Mouse (Mus musculus) lung, postnatal 14 days (tissue): ENCODE measurements around the gene Triap1.
A peak's percentile ranks its signal among the peaks of the same experiment; 100 is the strongest.
"Not testable (repeated sequence)": the region's sequence is repeated elsewhere in the genome, so short reads cannot be mapped to it uniquely, and the experiment has no call there.

Experiments
- DNase-seq: peaks from one replicate; pipeline ENCODE4 v3.0.0; 2021

The Triap1 gene

DNA sequence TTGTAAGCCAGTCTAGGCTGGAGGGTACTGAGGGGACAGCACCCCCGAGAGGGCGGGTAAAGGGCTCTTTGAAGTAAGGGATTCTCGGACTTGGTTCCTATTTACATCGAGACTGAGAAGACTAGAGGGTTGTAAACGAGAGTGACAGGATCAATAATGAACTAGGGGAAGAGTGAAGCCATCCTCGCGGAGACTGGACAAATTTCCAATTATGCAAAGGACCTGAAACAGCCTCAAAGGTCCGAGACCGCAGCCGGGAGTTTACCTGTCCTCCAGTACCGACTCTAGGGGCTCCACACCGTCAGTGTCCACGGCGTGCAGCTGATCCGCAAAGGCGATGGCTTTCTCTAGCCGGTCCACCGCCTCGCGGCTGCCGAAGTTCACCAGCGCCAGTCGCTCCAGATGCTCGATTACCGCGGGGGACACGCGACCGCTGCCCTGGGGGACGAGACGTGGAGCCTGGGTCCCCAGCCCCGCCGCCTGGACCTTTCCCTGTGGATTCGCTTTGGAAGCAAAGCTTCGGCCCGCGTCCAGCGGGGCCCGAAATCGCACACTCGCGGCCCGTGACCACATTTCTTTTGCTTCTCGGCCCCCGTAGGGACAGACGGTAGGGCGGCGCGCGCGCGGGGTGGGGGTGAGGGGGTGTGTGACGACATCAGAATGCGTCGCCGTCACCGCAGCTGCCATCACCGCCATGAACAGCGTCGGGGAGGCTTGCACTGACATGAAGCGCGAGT is at the start of gene Triap1, which contains the start of gene Gatc:
Gene Triap1, plus strand, starts transcription at position 649 of the 737 bp plus-strand sequence.
Gene Gatc, minus strand, starts transcription at position 602 of the 737 bp plus-strand sequence.
- peak; percentile 91 for DNase-seq

DNA sequence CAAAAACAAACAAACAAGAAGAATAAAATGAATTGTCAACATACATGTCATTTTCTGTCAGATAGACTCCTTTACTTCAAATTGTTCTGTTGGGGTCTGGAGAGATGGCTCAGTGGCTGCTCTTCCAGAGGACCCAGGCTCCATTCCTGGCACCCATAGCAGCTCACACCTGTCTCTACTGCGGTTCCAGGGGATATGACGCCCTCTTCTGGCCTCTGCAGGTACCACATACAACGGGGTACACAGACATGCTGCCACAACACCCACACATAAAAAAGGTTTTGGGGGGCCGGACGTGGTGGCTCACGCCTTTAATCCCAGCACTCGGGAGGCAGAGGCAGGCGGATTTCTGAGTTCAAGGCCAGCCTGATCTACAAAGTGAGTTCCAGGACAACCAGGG is 46.9 kb upstream of the Triap1 start:
- DNase-seq = no peak

DNA sequence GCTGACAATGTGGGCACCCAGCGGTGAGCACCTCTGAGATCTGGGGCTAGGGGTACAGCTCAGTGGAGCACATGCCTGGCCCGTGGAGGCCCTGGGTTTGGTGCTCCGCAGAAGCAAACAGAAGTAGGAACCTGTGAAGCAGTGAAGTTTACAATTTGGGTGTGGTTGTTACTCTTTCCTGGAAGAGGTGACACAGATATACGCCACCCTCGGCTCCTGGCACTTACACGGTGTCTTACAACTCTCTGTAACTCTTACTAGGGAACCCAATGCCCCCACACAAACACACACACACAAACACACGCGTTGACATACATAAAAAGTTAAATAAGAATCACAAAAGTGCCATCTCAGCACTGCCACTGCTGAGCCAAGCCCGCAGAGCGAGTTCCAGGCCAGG is 44.7 kb upstream of the Triap1 start:
- no peak for DNase-seq

DNA sequence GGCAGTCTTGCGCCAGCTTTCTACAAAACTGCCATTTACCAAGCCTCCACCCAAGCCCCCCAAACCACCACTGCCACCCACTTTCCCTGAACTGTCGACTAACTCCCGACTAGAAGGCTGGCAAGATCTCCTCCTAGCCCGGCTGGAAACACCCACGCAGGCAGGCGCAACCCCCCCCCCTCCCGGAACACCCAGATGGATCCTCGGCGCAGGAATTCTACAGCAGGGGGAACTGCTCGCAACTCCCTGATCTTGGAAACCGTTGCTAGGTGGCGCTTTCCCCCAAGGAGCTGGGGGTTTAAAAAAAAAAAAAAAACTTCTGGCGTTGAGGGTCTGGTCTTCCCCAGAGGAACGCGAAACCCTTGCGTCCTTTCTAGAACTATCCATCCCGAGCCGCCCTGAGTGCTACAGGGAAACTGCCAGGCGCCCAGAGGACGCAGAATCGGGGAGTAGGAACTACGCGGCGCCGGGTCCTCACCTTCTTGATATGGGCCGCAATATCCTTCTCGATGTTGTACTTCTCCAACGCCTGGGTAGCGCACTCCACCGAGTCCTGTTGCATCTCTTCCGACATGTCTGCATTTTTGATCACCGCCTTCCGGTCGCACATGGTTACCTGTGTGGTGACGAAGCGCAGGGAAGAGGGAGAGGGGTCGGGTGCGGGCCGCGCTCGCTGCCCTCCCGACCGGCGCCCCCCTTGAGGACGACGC is 40.8 kb upstream of the Triap1 start:
- peak; percentile 67 for DNase-seq

DNA sequence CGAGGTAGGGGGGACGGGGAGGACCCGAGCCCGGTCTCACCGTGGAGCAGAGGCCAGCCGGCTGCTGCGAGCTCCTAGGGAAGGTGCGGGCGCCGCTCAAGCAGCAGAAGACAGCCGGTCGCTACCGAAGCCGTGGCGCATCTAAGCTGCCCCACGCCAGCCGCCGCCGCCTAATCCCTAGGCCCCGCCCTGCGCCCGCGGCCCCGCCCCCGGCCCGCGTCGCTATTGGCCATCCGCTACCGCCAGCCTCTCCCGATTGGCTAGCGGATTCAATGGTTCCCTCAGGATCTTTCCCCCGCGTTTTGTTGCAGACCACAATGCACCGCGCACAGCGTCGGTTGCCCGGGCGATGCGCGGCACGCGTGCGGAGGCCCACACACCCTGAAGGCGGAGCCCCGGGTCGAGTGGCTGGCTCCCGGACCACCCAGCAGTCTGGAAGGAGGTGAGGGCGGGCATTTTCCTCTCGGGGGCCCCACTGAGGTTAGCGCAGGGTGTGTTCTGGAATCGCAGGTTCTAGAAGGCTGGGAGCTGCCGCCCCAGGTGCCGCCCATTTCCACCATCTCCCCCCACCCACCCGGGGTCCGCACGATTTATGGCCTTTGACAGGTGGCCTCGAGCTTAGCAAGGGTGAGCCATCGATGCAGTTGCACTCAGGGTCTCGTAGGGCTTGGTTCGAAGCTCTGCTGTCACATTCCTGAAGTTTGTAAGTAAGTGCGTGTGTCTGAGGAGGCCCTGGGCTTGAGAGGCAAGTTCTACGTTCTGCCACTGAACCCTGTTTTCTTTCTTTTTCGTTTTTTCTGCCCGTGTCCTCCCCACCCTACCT is 40.0 kb upstream of the Triap1 start, which contains the start of gene Dynll1:
Gene Dynll1, minus strand, starts transcription at position 208 of the 823 bp plus-strand sequence.
- peak; percentile 100 for DNase-seq

DNA sequence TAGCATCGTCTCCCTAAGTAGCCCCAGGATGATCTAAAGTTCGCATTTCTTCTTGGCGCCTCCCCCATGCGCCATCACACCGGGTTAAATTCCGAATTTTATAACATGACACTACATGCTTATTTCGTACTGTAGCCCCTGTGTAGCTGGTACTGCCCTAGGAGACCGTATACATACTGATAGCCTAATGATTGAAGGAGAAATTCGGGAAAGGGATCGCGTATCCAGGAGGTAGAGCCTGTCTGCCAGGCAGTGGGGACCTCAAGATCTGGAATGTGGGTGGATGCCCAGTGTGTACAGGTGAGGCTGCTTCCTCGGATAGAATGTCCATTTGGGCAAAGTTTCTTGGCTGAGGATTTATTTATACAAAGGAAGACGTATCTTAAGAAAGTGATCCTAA is 39.4 kb upstream of the Triap1 start:
- no peak for DNase-seq

DNA sequence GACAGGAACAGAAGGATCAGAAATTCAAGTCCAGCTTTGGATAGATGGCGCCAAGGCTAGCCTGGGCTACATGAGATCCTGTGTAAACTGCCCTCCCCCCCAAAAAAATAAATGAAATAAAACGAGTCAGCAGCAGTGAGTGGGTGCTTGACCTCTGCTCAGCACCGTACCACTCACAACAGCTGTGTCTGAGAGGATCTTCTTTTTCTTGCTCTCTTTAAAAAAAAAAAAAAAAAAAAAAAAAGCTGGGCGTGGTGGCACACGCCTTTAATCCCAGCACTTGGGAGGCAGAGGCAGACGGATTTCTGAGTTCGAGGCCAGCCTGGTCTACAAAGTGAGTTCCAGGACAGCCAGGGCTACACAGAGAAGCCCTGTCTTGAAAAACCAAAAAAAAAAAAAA is 38.8 kb upstream of the Triap1 start:
- DNase-seq = not testable (repeated sequence)

DNA sequence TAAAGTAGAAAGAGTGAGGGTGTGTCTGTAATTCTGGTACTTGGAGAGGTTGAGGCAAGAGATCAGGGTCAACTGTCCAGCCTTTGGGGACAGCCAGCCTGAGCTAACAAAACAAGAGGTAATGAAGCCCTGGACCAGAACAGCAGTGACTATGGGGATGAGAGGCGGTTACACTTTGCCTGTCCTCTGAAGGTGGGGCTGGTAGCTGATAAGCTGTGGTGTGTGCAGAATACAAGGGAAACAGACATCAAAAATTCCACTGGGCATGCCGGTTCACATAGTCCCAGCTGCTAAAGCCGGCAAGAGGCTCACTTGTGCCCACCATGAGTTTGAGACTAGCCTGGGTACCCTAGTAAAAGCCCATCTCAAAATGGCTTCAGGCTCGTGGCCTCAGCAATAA is 28.7 kb upstream of the Triap1 start:
- DNase-seq = no peak

DNA sequence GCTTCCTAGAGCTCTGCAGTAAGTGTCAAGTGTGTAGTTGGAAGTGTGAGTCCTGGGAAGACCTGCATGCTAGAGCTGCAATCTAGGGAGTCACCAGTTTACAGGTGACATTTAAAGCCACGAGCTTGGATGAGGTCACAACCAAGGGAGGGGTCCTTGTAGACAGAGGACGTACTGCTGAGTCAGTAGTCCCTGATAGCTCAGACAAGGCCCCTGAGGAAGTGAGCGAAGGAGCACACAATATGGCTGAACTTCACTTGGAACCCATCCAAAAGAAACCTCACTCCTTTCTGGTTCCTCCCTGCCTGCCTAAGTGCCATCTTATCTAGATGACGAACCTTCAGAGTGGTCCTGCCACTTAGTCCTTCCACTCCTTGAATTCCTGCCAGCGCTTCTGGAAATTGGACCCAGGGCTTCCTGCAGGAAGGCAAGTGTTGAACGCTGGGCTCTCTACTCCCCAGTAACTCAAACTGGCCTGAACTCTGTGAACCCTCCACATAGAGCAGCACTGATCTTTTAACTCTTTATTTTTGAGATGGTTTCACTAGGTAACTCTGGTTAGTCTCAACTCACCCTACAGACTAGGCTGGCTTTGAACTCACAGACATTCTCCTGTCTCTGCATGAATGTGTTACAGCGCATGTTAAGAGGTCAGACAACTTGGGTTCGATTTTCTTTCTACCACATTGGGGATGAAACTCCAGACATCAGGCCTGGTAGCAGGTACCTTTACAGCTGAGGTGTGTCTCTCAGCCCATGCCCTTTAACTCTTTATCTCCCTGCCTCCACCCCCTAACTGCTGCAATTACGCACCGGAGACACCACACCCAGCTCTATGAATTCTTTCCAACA is 28.0 kb upstream of the Triap1 start:
- DNase-seq = no peak

DNA sequence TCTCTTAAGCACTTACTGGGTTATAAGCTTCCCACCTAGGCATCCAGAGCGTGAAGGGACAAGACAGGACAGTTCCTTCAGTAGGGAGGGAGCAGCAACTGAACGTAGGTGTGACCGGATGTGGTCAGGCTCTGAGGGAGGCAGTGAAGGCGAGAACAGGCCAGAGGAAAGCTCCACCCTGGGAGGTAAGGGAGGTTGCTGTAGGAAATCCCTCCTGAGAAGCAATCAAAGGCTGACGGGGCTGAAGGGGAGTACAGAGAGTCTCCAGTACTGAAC is 27.4 kb upstream of the Triap1 start:
- DNase-seq = no peak

DNA sequence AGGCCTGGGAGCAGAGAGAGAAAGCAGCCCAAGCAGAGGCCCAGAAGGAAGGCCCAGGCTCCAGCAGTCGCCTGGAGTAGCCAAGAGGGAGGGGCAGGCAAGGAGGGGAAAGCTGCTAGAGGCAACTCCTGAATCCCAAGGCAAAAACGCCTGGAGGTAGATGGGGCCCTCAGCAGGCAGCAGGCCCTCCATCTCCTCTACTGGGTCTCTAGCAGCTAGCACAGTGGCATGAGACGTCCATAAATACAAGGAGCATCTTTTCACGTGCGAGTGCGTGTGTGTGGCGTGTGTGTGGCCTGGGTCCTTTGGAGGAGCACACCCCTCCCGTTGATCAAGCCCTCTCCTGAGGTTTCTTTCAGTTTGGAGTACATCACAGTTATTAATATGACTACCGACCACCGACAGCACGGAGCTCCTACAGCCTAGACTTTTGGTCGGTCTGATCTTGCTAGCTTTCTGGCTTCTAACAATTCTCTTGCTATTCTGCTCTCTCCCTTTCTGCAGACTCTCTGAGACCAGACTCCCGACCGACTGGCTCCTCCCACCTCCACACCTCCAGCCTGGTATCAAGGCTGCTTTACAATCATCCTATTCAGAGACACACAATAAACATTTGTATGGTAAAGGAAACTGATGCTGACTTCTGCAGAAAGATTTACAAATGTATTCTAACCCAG is 23.9 kb upstream of the Triap1 start:
- no peak for DNase-seq

DNA sequence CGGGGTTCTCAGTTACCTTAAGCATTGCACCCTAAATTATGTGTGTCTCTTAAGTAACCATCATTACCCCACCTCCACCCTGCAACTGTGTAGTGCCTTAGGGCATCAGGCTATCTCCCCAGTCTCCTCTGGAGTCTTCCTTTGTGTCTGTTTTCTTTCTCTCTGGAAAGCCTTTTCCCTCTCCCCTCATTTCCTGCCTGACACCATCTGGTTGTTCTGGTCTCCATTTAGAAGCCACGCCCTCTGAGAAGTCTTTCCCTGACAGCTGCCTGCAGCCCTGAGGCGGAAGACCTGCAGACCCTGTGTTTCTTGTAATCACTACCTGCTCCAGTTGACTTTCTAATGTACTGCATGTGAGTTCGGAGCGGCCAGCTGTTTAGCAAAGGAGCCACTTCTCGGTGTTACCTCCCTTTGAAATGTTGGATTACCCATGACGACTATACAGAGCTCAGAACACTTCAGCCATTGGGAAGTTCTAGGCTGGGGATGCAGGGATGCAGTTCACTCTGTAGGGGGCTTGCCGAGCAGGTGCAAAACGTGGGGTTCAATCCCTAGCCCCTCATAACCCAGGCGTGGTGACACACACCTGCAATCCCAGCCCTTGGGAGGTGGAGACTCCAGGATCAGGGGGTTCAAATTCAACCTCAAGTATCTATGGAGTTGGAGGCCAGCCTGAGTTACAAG is 23.2 kb upstream of the Triap1 start:
- DNase-seq = no peak

DNA sequence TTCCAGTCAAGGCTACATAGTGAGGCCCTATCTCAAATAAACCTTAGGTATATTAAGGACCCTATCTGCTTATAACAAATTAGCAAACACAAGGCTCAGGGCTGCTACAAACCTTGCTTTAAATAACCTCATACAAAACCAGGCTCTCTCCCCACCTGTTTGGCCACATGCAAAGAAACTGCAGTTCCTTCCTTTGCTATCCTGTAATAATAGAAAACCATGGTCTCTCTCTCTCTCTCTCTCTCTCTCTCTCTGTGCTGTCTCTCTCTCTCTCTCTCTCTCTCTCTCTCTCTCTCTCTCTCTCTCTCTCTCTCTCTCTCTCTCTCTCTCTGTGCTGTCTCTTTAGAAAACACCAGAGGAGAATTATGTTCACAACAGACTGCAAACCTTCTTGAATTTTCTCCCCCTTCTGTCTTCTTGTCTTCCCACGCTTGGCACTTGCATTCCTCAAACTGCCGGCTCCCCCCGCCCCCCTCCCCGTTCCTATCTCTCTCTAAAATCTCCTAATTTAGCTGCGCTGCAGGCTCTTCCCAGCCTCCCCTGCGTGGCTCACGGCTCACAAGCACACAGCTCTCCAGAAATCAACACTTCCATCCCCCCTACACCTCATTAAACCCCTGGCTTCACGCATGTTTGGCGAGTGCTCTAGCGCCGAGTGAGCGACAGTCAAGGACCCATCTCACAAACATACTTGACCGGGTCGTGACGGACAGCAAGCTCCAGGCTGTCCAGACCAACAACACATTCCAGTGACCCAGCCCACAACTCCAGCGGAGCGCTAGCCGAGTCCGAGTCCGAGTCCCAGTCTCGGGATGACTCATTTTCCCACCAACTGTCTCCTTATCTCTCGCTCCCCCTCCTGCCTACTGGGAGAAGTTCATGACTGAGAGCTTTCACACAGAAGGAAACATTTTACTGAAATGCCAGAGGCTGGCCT is 21.8 kb upstream of the Triap1 start:
- DNase-seq = peak; percentile 78

DNA sequence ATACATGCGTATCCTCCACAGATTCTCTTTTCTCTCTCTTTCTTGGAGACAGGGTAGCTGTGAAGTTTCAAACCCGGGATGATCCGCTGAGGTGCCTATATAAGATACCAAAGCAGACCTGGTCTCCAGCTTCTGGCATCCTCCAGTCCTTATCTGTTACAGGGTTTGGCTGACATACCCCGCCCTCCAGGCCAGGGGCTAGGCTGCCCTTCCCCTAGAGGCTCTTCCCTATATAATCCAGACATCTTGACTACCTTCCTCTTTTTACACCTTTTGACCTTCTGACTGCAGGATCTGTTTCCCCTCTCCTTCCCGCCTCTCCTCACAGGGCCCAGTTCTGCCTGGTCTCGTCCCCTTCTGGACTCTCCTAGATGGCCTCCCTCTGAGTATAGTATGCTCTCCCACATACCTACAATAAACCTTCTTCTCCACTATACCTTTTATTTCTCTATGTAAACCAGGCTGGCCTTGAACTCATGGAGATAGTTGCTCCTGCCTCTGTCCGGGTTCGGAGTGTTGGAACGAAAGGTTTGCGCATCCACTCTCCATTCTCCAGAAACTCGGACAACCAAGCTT is 14.7 kb upstream of the Triap1 start:
- no peak for DNase-seq

DNA sequence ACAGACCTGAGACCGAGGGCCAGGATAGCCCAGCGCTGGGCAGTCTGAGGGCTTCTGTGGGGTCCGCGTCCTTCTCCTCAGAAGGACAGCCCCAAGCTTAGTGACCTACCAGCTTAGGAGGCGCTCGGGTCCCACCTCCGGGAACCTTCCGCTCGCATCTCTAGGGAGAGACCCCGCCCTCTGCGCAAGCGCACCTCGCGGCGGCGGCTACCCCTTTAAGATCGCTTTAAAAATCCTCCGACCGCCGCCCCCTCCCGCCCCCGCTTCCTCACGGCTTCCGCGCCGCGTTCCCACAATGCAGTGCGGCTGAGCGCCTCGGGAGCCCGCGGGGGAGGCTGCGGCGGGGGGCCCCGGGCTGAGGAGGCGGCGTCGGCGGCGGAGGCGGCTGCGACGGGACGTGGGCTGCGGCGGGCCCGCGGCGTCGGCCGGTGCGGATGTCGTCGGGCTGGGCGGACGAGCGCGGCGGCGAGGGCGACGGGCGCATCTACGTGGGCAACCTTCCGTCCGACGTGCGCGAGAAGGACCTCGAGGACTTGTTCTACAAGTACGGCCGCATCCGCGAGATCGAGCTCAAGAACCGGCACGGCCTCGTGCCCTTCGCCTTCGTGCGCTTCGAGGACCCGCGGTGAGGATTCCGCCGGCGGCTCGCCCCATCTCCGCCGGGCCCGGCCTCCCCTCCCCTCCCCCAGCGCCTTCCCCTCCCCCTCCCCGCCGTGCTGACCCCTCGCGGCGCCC is 14.0 kb upstream of the Triap1 start, which contains the start of gene Srsf9:
Gene Srsf9, plus strand, starts transcription at position 303 of the 735 bp plus-strand sequence.
- peak; percentile 98 for DNase-seq

DNA sequence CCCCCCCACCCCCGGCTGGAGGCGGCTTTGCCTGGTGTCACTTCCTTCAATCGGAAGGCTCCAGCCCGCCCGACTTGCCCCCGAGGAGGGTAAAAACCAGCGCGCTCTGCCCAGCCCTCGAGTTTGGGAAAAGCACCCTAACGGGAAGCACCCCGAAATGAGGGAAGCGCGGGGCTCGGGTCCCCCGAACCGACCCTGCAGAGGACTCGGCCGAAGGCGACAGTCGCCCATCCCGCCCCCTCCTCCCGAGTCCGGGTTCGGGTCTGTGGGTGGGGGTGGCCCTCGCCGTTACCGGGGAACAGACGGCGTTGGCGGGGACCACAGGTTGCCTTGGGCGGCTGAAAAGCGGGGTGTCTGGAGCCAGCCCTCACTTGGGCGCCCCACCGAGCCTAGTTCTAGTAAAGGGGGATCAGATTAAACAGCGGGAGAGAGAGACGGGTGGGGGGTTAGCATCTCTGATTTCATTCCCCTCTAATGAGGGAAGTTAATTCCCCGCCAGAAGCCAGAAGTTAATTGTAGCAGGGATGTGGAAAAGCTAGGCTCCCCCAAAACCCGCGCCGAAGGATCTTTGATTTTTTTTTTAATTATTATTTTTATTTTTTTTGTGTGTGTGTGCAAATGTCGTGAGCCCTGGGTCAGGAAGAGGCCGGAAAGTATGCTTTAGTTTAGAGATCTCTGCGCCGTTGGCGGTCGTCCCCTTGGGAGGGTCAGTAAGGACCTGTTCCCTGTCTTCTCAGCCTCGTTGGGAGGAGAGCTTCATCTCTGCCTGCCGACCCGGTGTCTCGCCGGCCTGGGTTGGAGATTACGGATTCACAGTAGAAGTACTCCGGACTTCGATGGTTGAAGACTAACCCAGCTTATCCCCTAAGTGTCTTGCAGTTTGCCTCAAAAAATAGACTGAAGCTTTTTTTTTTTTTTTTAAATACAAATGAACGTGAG is 13.1 kb upstream of the Triap1 start:
- DNase-seq = peak; percentile 25

DNA sequence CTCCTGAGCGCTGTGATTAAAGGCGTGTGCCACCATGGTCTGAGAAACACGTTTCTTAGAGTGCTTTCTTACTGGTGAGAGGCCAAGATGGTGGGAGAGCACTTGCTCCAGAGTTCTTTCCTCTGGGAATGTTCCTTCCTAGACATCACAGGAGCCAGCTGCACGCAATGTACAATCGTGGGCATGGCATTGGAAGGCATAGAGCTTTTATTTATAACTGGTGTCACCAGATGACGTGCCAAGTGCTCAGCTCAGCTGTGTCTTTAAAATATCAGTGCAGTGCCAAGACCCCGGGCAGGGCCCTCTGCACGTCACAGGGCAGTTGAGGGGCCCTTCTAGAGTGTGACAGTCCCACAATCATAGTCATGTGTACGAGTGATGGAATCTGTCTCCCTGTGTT is 10.1 kb upstream of the Triap1 start:
- no peak for DNase-seq

DNA sequence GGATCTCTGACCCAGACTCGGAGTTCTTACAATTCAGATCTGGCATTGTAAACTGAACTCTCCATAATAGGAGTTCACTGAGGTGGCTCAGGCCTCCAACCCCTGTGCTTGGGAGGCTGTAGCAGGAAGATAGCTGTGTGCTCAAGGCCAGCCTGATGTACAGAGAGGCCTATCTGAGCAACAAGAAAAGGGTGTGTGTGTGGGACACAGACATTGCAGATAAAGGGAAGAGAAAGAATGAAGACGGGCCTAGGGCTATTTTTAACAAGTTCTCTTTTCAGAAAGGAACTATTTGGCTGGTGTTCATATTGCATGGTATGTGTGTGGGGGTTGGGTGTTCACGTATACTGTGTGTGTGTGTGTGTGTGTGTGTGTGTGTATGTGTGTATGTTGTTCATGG is 7.4 kb upstream of the Triap1 start:
- no peak for DNase-seq
